Mouse (Mus musculus) midbrain, embryonic 15.5 days (tissue): ENCODE data around the gene Phykpl. TPM values are rescaled to one million over a fixed set of nuclear protein-coding genes. Genes with fewer than 3 reads are reported as not detected.

Experiments
- ATAC-seq: fragments of 200-750 bp; cut with Nextera tagmentation; replicated peaks from 2 replicates; pipeline ENCODE4 v1.8.0; 2017; ENCODE audit warnings: moderate TSS enrichment
- H3K27ac ChIP-seq: fragments of 300-500 bp; sonication (generic); 2 replicates; pipeline ENCODE4 v1.5.1; 2015; ENCODE audit warnings: mild to moderate bottlenecking, inconsistent platforms
- H3K27me3 ChIP-seq: fragments of 300-500 bp; sonication (generic); replicated peaks from 2 replicates; pipeline ENCODE4 v1.6.1; 2015; ENCODE audit warnings: inconsistent platforms
- H3K36me3 ChIP-seq: fragments of 300-500 bp; sonication (generic); replicated peaks from 2 replicates; pipeline ENCODE4 v1.6.1; 2015; ENCODE audit warnings: inconsistent platforms
- H3K4me1 ChIP-seq: fragments of 300-500 bp; sonication (generic); 2 replicates; pipeline ENCODE4 v1.6.1; 2015; ENCODE audit warnings: inconsistent platforms
- H3K4me2 ChIP-seq: fragments of 300-500 bp; sonication (generic); 2 replicates; pipeline ENCODE4 v1.6.1; 2015; ENCODE audit warnings: inconsistent platforms, mild to moderate bottlenecking, moderate library complexity
- H3K4me3 ChIP-seq: fragments of 300-500 bp; sonication (generic); 2 replicates; pipeline ENCODE4 v1.5.1; 2015; ENCODE audit warnings: mild to moderate bottlenecking, inconsistent platforms
- H3K9ac ChIP-seq: fragments of 300-500 bp; sonication (generic); 2 replicates; pipeline ENCODE4 v1.6.1; 2015; ENCODE audit warnings: mild to moderate bottlenecking, inconsistent platforms
- H3K9me3 ChIP-seq: fragments of 300-500 bp; sonication (generic); 2 replicates; pipeline ENCODE4 v1.6.1; 2016; ENCODE audit warnings: inconsistent platforms
- WGBS: fragments of 180-500 bp; shearing (Covaris S2); methylation state at CpG from one replicate; pipeline ENCODE4 v1.1.7; 2015; ENCODE audit warnings: mixed read lengths; 5-methylcytosine and 5-hydroxymethylcytosine counted together
- polyA plus RNA-seq: library from polyadenylated mRNA; unstranded; fragments of >200 nt; fragmentation: Nextera tagmentation; extraction: Ambion mirVana; gene quantifications from 2 replicates; pipeline ENCODE4 v1.2.1, GENCODE M21; 2015

Phykpl gene
- polyA plus RNA-seq, 1 experiment from 2014 or later, result 9.7 TPM

DNA sequence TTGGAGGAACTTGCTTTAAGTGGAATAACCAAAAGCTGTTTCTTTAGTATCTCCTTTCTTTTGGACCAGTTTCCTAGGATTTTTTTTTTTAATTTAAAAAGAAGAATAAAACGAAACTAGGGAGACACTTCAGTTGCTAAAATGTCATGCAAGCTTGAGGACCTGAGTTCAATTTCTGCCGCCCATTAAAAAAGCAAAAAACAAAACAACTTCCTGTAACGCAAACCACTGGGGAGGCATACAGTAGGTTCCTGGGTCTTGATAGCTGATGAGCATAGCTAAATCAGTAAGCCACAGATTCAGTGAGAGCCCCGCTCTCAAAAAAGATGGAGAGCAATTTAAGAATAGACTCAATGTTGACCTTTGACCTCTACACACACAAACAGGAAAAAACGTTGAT lies 53.9 kb downstream of the Phykpl start:
- H3K4me3 ChIP-seq, result no peak overlapping the region
- no peak overlapping the region for H3K4me2 ChIP-seq
- peaks cover 10% of the 10 kb centered on the region for H3K27me3 ChIP-seq
- WGBS, result 73% methylated on average over 5 of the region's 5 CpGs
- no peaks in the 10 kb centered on the region for H3K36me3 ChIP-seq
- ATAC-seq, result no peak
- H3K9ac ChIP-seq, result no peak overlapping the region
- peaks cover 27% of the 10 kb centered on the region for H3K4me1 ChIP-seq
- no peaks in the 10 kb centered on the region for H3K9me3 ChIP-seq
- H3K27ac ChIP-seq, result no peak overlapping the region

DNA sequence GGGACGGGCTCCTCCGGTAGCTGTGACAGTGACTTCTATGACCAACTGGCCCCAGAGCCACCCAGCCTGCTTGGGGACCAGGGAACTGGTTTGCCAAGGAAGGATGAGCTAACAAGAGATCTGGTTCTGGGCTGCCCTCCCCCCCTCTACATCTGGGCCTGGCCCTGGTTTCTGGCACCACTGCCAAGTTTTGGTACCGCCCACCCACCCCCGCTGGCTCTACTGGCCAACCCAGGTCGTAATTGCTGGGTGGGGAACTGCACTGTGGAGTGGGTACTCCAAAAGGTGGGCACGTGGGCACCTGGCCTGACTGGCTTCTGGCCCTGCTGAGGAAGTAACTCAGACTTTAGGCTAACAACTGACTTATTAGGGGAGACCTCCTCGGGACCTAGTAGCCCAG lies 56.2 kb downstream of the Phykpl start:
- Histone ChIP-seq H3K4me2 (no peak overlapping the region), H3K9ac (no peak overlapping the region), H3K9me3 (no peaks in the 10 kb centered on the region), H3K27ac (no peak overlapping the region), H3K36me3 (no peaks in the 10 kb centered on the region), H3K27me3 (peaks cover 10% of the 10 kb centered on the region), H3K4me3 (no peak overlapping the region), H3K4me1 (peaks cover 13% of the 10 kb centered on the region)
- ATAC-seq, result no peak
- 85% methylated on average over 7 of the region's 7 CpGs for WGBS

DNA sequence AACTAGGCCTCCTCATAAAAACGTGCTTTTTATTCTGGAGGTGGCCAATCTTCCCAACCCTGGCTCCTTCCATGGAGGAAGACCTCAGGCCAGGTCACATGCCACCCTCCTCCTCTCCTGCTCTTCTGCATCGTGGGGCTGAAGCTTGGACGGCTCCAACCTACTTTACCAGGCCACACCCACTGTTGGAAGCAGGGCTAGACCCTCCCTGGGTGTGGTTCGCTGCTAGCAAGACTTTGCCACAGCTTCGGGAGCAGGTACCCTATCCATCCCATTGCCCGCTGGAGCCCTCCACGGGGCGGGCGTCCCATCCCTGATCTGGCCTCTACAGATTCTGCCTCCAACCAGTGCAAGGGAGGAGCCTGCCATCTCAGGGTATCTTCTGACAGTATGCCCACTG lies 58.6 kb downstream of the Phykpl start:
- H3K4me3 ChIP-seq, result no peak overlapping the region
- H3K27me3 ChIP-seq, result peaks cover 5% of the 10 kb centered on the region; the same call in 1 of the 2 replicates
- H3K36me3 ChIP-seq, result no peaks in the 10 kb centered on the region
- 83% methylated on average over 9 of the region's 9 CpGs for WGBS
- H3K27ac ChIP-seq, result no peak overlapping the region
- H3K9me3 ChIP-seq, result no peaks in the 10 kb centered on the region
- no peak overlapping the region for H3K9ac ChIP-seq
- no peak overlapping the region for H3K4me2 ChIP-seq
- H3K4me1 ChIP-seq, result no peaks in the 10 kb centered on the region
- ATAC-seq, result no peak

DNA sequence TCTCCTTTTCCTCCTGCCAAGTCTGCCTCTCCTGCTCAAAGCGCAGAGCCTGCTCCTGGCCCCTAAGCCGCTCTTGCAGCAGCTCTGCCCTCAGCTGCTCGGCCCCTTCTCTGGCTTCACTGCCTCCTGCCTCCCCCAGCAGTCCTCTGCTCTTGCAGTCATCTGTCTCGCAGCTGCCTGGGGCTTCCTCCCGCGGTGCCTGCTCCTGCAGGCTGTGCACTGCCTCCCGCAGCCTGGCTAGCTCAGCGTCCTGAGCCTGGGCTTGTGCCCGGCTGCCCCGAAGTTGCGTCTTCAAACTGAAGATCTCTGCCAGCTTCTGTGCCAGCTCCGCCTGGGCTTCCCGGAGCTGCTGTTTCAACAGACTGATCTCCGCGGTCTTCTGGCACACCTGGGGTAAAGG lies 59.2 kb downstream of the Phykpl start:
- WGBS, result 50% methylated on average over 15 of the region's 15 CpGs
- Histone ChIP-seq H3K9me3 (no peaks in the 10 kb centered on the region), H3K27ac (no peak overlapping the region), H3K4me1 (peaks cover 3% of the 10 kb centered on the region; the same call in 1 of the 2 replicates), H3K9ac (no peak overlapping the region), H3K36me3 (no peaks in the 10 kb centered on the region), H3K4me2 (no peak overlapping the region), H3K27me3 (no peaks in the 10 kb centered on the region), H3K4me3 (no peak overlapping the region)
- no peak for ATAC-seq

DNA sequence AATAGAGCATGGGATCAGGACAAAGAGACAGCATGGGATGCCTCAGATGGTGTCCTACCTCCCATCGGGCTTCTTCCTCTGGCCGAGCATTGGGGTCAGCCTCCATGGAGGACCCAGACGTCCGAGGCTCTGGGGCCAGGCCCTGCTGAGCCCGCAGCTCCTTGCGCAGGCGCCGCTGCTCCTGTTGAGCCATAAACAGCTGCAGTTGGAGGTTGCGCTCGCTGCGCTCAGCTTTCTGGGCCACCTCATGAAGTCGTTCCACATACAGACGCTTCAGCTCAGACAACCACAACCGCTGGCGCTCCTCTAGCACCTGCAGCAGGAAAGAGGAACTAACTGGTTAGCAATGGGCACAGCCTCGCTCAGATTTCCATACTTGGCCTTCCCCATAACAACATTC lies 59.7 kb downstream of the Phykpl start:
- H3K27ac ChIP-seq, result no peak overlapping the region
- H3K4me2 ChIP-seq, result no peak overlapping the region
- 83% methylated on average over 16 of the region's 16 CpGs for WGBS
- H3K9ac ChIP-seq, result no peak overlapping the region
- peaks cover 4% of the 10 kb centered on the region for H3K27me3 ChIP-seq
- H3K4me1 ChIP-seq, result peaks cover 8% of the 10 kb centered on the region
- no peaks in the 10 kb centered on the region for H3K36me3 ChIP-seq
- no peak overlapping the region for H3K4me3 ChIP-seq
- no peaks in the 10 kb centered on the region for H3K9me3 ChIP-seq
- ATAC-seq, result no peak

DNA sequence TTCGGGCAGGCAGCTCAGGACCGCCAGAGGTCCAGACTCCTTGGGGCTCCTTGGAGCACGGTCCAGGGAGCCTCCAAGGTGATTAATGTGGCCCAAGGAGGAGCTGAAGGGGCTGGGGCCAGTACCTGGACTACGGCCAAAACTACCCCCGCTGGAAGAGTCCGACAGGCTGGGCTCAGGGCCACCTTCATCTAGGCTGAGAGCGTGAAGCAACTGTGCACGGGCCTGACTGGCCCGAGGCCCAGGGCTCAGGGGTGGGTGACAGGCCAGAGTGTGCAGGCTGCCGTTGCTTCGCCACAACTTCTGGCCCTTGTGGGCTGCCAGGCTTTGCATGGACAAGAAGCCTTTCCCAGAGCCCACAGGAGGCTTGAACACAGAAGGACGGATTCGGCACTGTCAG lies 60.7 kb downstream of the Phykpl start:
- Histone ChIP-seq H3K36me3 (no peaks in the 10 kb centered on the region), H3K27me3 (peaks cover 14% of the 10 kb centered on the region), H3K9me3 (no peaks in the 10 kb centered on the region), H3K27ac (no peak overlapping the region), H3K4me3 (no peak overlapping the region), H3K4me2 (no peak overlapping the region), H3K4me1 (peaks cover 19% of the 10 kb centered on the region), H3K9ac (no peak overlapping the region)
- ATAC-seq, result no peak
- 80% methylated on average over 13 of the region's 13 CpGs for WGBS

DNA sequence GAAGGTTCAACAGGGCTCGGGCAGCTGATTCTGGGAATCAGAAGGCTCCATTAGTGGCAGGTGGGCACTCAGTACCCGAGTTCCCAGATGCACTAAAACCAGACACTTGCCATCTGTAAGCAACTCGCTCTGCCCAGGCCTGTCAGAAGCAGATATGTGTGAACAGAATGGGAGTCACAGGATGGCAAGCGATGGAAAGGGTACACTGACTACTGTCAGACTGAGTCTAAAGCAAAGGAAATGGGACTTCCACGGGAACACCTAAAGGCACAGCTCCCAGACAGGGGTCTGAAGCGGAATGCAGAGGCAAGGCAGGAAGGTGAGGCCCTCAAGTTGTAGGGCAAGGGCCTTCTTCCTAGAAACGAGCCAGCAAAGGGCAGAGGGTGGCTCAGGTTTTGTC lies 61.7 kb downstream of the Phykpl start:
- Histone ChIP-seq H3K9me3 (no peaks in the 10 kb centered on the region), H3K27me3 (peaks cover 14% of the 10 kb centered on the region), H3K4me3 (no peak overlapping the region), H3K4me1 (peaks cover 26% of the 10 kb centered on the region), H3K4me2 (no peak overlapping the region), H3K9ac (no peak overlapping the region), H3K36me3 (no peaks in the 10 kb centered on the region), H3K27ac (no peak overlapping the region)
- no peak for ATAC-seq
- 85% methylated on average over 7 of the region's 7 CpGs for WGBS

DNA sequence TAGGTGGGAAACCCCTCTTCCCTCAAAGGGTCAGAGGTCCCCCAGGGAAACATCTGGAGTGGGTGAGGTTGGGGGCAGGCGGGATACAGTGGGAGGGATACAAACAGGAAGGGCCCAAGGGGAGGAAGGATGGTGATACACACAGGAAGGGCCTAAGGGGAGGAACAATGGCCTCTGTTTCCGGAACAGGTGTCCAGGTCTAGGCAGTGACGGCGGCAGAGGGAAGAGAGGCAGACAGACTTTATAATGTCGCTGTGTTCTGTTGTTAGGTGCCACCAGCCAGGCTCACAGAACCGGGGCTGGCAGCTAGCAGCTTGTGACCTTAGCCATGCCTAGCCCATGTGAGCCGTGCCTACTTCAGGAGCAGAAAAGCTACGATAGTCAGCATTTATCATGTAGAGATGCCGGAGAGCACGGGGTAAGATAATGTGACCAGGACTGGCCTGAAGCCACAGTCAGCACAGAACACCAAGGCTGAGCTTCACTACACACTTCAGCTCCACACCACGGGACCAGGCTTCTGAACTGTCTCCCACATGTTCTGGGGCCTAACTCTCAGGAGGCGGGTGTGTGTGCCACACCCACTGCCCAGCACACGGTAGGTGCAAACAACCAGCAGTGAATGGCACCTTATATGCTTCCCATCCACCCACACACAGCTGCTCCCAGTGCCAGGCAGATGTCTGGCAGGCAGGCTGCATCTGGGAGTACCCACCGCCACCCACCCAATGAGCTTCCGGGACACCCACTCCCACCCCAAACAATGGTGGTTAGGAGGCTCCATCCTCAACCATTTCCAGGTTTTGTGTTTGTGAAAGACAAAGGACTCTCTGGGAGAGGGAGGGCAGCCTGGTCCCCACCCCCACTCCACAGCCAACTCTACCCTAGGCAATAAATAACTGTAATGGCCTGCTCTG lies 62.5 kb downstream of the Phykpl start:
- no peak for ATAC-seq
- Histone ChIP-seq H3K27ac (0 out of 2 replicates have a peak overlapping the region, but pooled peaks have one; percentile 23), H3K4me1 (peaks cover 26% of the 10 kb centered on the region), H3K4me2 (no peak overlapping the region), H3K9me3 (no peaks in the 10 kb centered on the region), H3K9ac (no peak overlapping the region), H3K27me3 (peaks cover 14% of the 10 kb centered on the region), H3K36me3 (no peaks in the 10 kb centered on the region), H3K4me3 (no peak overlapping the region)
- WGBS, result 87% methylated on average over 15 of the region's 15 CpGs

DNA sequence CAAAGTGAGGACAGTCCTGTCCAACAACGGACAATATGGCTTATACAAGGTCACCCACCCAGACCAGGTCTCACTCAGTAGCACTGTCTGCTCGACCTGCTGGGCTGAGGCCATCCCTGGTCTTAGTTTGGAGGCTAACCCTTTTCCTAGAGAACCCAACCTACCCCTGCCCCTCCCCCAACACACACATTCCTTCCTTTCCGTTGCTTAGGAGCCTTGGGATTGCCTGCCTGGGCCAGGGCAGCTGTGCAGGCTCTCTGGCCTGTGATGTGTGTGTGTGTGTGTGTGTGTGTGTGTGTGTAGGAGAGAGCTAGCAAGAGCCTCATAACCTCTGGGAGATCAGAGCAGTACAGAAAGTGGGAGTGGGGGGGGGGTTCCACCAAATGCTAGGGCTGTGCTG lies 64.0 kb downstream of the Phykpl start:
- H3K4me2 ChIP-seq, result 0 out of 2 replicates have a peak overlapping the region, but pooled peaks have one; percentile 97
- peaks cover 14% of the 10 kb centered on the region for H3K27me3 ChIP-seq
- 0 out of 2 replicates have a peak, but pooled peaks have one; percentile 7 for ATAC-seq
- H3K9me3 ChIP-seq, result no peaks in the 10 kb centered on the region
- H3K9ac ChIP-seq, result no peak overlapping the region
- peaks cover 26% of the 10 kb centered on the region for H3K4me1 ChIP-seq
- H3K27ac ChIP-seq, result no peak overlapping the region
- WGBS, result 5% methylated on average over 3 of the region's 3 CpGs
- H3K4me3 ChIP-seq, result no peak overlapping the region
- no peaks in the 10 kb centered on the region for H3K36me3 ChIP-seq

DNA sequence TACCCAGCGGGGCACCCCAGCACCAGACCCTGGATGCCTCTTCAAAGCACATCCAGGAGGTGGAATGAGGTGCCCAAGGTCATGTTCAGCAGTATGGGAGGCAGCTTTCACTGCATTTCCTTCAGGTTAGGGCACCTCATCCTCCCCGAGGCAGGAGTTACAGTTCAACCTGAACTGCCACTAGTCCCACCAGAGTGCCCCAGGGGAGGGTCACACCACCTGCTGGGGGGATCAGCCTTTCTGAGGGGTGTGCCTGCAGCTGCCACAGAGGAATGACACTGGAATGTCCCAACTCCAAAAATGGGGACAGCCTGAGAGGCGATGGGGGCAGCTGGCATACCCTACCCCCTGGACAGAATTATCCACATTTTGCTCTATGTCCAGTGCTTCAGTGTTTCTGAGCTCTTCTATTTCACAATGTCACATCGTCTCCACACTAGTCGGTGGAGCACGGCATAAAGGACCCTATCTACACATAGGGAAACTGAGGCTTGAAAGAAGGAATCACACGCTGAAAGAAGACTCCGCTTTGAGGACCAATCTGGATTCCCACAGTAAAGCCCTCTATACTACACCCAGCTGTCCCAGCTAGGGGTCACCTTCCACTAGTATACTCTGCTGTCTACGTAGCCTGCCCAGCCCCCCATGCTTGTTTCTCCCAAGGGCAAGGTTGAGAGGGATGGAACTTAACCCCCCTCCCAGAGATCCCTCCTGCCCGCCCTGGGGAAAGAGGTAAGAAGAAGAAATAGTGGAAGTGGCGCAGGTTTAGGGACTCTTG lies 64.7 kb downstream of the Phykpl start:
- H3K4me2 ChIP-seq, result peak overlapping the region; percentile 97
- H3K9ac ChIP-seq, result peak overlapping the region; percentile 64
- H3K27ac ChIP-seq, result no peak overlapping the region
- no peak for ATAC-seq
- peaks cover 26% of the 10 kb centered on the region for H3K4me1 ChIP-seq
- peak overlapping the region; percentile 76 for H3K4me3 ChIP-seq
- no peaks in the 10 kb centered on the region for H3K9me3 ChIP-seq
- WGBS, result 26% methylated on average over 11 of the region's 11 CpGs
- peaks cover 14% of the 10 kb centered on the region for H3K27me3 ChIP-seq
- H3K36me3 ChIP-seq, result no peaks in the 10 kb centered on the region

DNA sequence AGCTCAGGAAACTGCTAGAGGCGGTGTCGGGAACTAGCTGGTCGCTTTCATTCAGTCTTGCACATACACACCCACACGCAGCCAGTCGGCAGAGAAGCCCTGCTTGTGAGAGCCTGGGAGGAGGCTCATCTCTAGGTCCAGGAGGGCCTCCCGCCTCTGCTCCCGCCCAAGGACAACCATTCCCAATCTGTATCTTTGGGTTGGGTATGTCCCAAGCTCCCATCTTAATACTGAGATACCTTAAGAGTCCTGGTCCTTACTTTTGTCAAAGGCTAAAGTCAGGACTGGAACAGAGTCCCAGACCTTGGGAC lies 65.3 kb downstream of the Phykpl start:
- ATAC-seq, result no peak
- 6% methylated on average over 7 of the region's 7 CpGs for WGBS

DNA sequence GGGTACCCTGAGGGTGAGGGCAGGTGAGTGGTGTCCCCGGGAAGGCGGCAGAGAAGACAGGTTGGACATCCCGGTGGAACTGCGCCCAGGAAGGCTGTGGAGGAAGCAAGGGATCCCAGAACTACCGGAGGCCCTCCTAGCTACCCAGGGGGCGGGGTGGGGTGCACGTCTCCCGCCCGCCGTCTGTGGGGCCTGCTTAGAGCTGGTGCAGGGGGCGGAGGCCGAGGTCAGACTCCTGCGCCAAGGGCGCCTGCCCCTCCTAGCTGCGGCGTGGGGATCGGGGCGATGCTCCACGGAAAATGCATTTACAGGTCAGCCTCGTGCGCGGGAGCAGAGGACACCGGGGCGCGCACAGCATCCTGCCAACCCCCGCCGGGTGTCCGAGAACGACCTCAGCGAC lies 65.7 kb downstream of the Phykpl start:
- ATAC-seq, result 0 out of 2 replicates have a peak, but pooled peaks have one; percentile 8
- H3K36me3 ChIP-seq, result no peaks in the 10 kb centered on the region
- peak overlapping the region; percentile 76 for H3K4me3 ChIP-seq
- peaks cover 14% of the 10 kb centered on the region for H3K27me3 ChIP-seq
- under 1% methylated on average over 30 of the region's 30 CpGs for WGBS
- 0 out of 2 replicates have a peak overlapping the region, but pooled peaks have one; percentile 15 for H3K27ac ChIP-seq
- H3K9me3 ChIP-seq, result no peaks in the 10 kb centered on the region
- peaks cover 26% of the 10 kb centered on the region for H3K4me1 ChIP-seq
- peak overlapping the region; percentile 97 for H3K4me2 ChIP-seq
- peak overlapping the region; percentile 64 for H3K9ac ChIP-seq

More for the DNA sequence above, 65.3 kb downstream of the Phykpl start:
- Histone ChIP-seq H3K4me2 (peak overlapping the region; percentile 97), H3K4me3 (peak overlapping the region; percentile 76), H3K36me3 (no peaks in the 10 kb centered on the region), H3K9me3 (no peaks in the 10 kb centered on the region), H3K27ac (no peak overlapping the region), H3K27me3 (peaks cover 14% of the 10 kb centered on the region), H3K4me1 (peaks cover 26% of the 10 kb centered on the region), H3K9ac (peak overlapping the region; percentile 64)
